In genomic region chr9:120823397-120823796, GRCm38 (mm10) we compare ENCODE assay signal across 13 mouse cellular contexts.
DNase-seq lines count a peak whose midpoint lies in the region; ATAC-seq and TF ChIP-seq lines count a peak whose summit lies in the region.
"Had no signal": no experiment of that assay in that cellular context is flagged by ENCODE, and none has a peak within 500 bp of the region (broad histone marks: within the 10 kb centered on the region; RNA-seq: fewer than 3 reads in every experiment).

No protein-coding gene starts in this region.

- no peak overlapping the region for H3K27ac ChIP-seq in lung, embryonic 14.5 days (ENCODE audit: low read depth)
- H3K27ac ChIP-seq in forebrain, postnatal 0 days (ENCODE audit: low read depth, low read length), result no peak overlapping the region

- H3K9me3 ChIP-seq in lung, embryonic 14.5 days (ENCODE audit: low read depth, low read length), result no peaks in the 10 kb centered on the region
- no peaks in the 10 kb centered on the region for H3K9me3 ChIP-seq in forebrain, postnatal 0 days (ENCODE audit: low read length)

- no peaks in the 10 kb centered on the region for H3K36me3 ChIP-seq in lung, embryonic 14.5 days (ENCODE audit: insufficient read depth)
- no peaks in the 10 kb centered on the region for H3K36me3 ChIP-seq in forebrain, postnatal 0 days (ENCODE audit: insufficient read depth)

- no peak overlapping the region for H3K4me3 ChIP-seq in lung, embryonic 14.5 days (ENCODE audit: low read depth, low read length)
- H3K4me3 ChIP-seq in forebrain, postnatal 0 days (ENCODE audit: low read depth, low read length), result no peak overlapping the region

- intact Hi-C loops in heart, postnatal 10 days (cut with DNase I), result no loop called here

- DNase-seq in cerebellum, postnatal 10 days, result peak; percentile 50 to 55
- no peak for DNase-seq in cerebellum, postnatal 25 days
- peak; percentile 43 for DNase-seq in lung, embryonic 14.5 days
- DNase-seq in lung, postnatal 4 days, result no peak
- DNase-seq in R1 (ENCODE audit: low read depth, low spot score), result peak; percentile 39
- DNase-seq in forebrain, postnatal 0 days, result peak; percentile 69
- DNase-seq in heart, postnatal 10 days, result no peak
- DNase-seq: adrenal gland, postnatal 14 days; gastrocnemius, postnatal 25 days; kidney, adult 2 months; kidney, postnatal 14 days; lung, adult 2 months had no signal

- no peak overlapping the region for H3K4me2 ChIP-seq in lung, embryonic 14.5 days
- no peak overlapping the region for H3K4me2 ChIP-seq in forebrain, postnatal 0 days (ENCODE audit: low read depth)

- no peak overlapping the region for H3K9ac ChIP-seq in lung, embryonic 14.5 days
- no peak overlapping the region for H3K9ac ChIP-seq in forebrain, postnatal 0 days

- 50% methylated on average over 6 of the region's 6 CpGs for WGBS in lung, embryonic 14.5 days
- WGBS in forebrain, postnatal 0 days, result 39% methylated on average over 6 of the region's 6 CpGs

- ATAC-seq in lung, embryonic 14.5 days (ENCODE audit: insufficient read depth), result no peak
- ATAC-seq in forebrain, postnatal 0 days, result peak; percentile 88
- no peak for ATAC-seq in erythroblast, adult 5-6 weeks (replicated peaks; ENCODE audit: low FRiP score, poor library complexity, severe bottlenecking)

- no peaks in the 10 kb centered on the region for H3K27me3 ChIP-seq in lung, embryonic 14.5 days (ENCODE audit: insufficient read depth, low read length)
- no peaks in the 10 kb centered on the region for H3K27me3 ChIP-seq in forebrain, postnatal 0 days (ENCODE audit: insufficient read depth, low read length)

- no peaks in the 10 kb centered on the region for H3K4me1 ChIP-seq in lung, embryonic 14.5 days (ENCODE audit: insufficient read depth)
- no peaks in the 10 kb centered on the region for H3K4me1 ChIP-seq in forebrain, postnatal 0 days (ENCODE audit: insufficient read depth)

- no peak for TF ChIP-seq CTCF in lung, embryonic 14.5 days (IDR thresholded peaks at IDR 0.05; ENCODE audit: low read depth)
- TF ChIP-seq CTCF in forebrain, postnatal 0 days (IDR thresholded peaks at IDR 0.05; ENCODE audit: low read depth), result no peak

Comparison
In these comparisons a context has a peak if more than half of its experiments do, and no peak if none do; other contexts are left out.
1. DNase-seq: peak in cerebellum, postnatal 10 days (2 of 2), lung, embryonic 14.5 days (single experiment), R1 (single experiment) and forebrain, postnatal 0 days (single experiment); none in cerebellum, postnatal 25 days (0 of 2), lung, postnatal 4 days (0 of 2) and heart, postnatal 10 days (0 of 2).